Mouse (Mus musculus) cerebellum, adult 2 months (tissue): ENCODE results near the gene Unc45b. TPM values are rescaled to one million over a fixed set of nuclear protein-coding genes. Genes with fewer than 3 reads are reported as not detected.

Experiments used
- DNase-seq, 2 experiments: peaks; one replicate each; pipeline ENCODE4 v3.0.0; 2021
- H3K27ac ChIP-seq: fragments of 200-500 bp; 2 replicates; pipeline ENCODE4 v1.5.1; 2012; ENCODE audit warnings: low read length, control low read depth, inconsistent platforms; ENCODE audit not compliant: insufficient read depth
- H3K27me3 ChIP-seq: fragments of 200-500 bp; 2 replicates; pipeline ENCODE4 v1.6.1; 2012; ENCODE audit warnings: inconsistent platforms, mild to moderate bottlenecking, low read length, moderate library complexity; ENCODE audit not compliant: control insufficient read depth, insufficient read depth
- H3K4me1 ChIP-seq: fragments of 200-500 bp; 2 replicates; pipeline ENCODE4 v1.6.1; 2011; ENCODE audit warnings: low read length; ENCODE audit not compliant: control insufficient read depth, insufficient read depth
- H3K4me3 ChIP-seq: fragments of 200-500 bp; replicated peaks from 2 replicates; pipeline ENCODE3; 2011; ENCODE audit warnings: mild to moderate bottlenecking, low read depth, low read length, control low read depth; ENCODE audit not compliant: insufficient read depth
- CTCF ChIP-seq: fragments of 200-500 bp; IDR thresholded peaks from 2 replicates; pipeline ENCODE4 v1.5.1; 2011; ENCODE audit warnings: low read depth, mild to moderate bottlenecking, control low read depth, low read length, moderate library complexity, borderline replicate concordance; ENCODE audit not compliant: insufficient read depth
- POLR2A ChIP-seq: fragments of 200-500 bp; IDR thresholded peaks from 2 replicates; pipeline ENCODE4 v1.6.1; 2011; ENCODE audit warnings: low read length, control low read depth, borderline replicate concordance; ENCODE audit not compliant: insufficient read depth
- WGBS: fragments of 180-500 bp; shearing (Covaris S2); methylation state at CpG from one replicate; pipeline ENCODE4 v1.1.7; 2018; 5-methylcytosine and 5-hydroxymethylcytosine counted together
- polyA plus RNA-seq: library from polyadenylated mRNA; depleted of rRNA; stranded (reverse); fragments of >200 nt; gene quantifications from 2 replicates; pipeline ENCODE4 v1.2.3, GENCODE M21; 2012

Unc45b gene
- polyA plus RNA-seq, 1 experiment: 1.9 TPM

DNA sequence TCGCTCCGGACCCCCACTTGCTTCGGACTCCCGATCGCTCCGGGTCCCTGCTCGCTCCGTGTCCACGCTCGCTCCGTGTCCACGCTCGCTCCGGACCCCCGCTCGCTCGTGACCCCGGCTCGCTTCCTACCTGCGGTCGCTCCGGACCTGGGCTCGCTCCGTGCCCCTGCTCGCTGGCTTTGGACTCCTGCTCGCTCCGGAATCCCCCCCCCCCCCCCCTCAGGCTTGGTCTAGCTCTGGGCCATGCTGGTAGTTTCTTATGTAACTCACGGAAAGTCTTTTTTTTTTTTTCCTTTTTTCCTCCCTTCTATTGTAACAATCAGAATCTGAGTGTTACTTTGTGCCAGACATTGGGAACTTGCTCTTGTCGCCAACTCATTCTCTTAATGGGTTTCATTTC lies 22.8 kb downstream of the Unc45b start:
- no peaks in the 10 kb centered on the region; the same call in 1 of the 2 replicates for H3K27me3 ChIP-seq
- peaks cover 5% of the 10 kb centered on the region for H3K4me1 ChIP-seq
- 2% methylated on average over 29 of the region's 29 CpGs for WGBS
- H3K27ac ChIP-seq: no peak overlapping the region
- no peak for DNase-seq
- peak overlapping the region; percentile 40 for H3K4me3 ChIP-seq
- TF ChIP-seq POLR2A (no peak), CTCF (no peak)

- Histone ChIP-seq H3K4me3 (no peak overlapping the region), H3K27me3 (no peaks in the 10 kb centered on the region), H3K27ac (no peak overlapping the region), H3K4me1 (no peaks in the 10 kb centered on the region)
- WGBS: 52% methylated on average over 6 of the region's 6 CpGs
- DNase-seq: no peak
- TF ChIP-seq CTCF (no peak), POLR2A (no peak)
These were observed 33.0 kb downstream of the Unc45b start for GRCm38 (mm10) chr11:82943336-82943735.

- Histone ChIP-seq H3K27me3 (no peaks in the 10 kb centered on the region), H3K4me1 (no peaks in the 10 kb centered on the region), H3K4me3 (no peak overlapping the region), H3K27ac (no peak overlapping the region)
- WGBS: 69% methylated on average over 2 of the region's 2 CpGs
- TF ChIP-seq CTCF: no peak
- TF ChIP-seq POLR2A: no peak
- no peak for DNase-seq
These were observed 35.3 kb downstream of the Unc45b start for GRCm38 (mm10) chr11:82945636-82946035.

GRCm38 (mm10) chr11:82947457-82947856 lies 37.1 kb downstream of the Unc45b start:
- DNase-seq: no peak
- Histone ChIP-seq H3K4me3 (no peak overlapping the region), H3K27me3 (no peaks in the 10 kb centered on the region; the same call in 1 of the 2 replicates), H3K4me1 (no peaks in the 10 kb centered on the region), H3K27ac (no peak overlapping the region)
- 54% methylated on average over 4 of the region's 4 CpGs for WGBS
- no peak for TF ChIP-seq POLR2A
- no peak for TF ChIP-seq CTCF

GRCm38 (mm10) chr11:82949036-82949435 lies 38.7 kb downstream of the Unc45b start:
- H3K4me1 ChIP-seq: no peaks in the 10 kb centered on the region
- TF ChIP-seq POLR2A (no peak), CTCF (no peak)
- DNase-seq: no peak
- WGBS: 69% methylated on average over 9 of the region's 9 CpGs
- no peaks in the 10 kb centered on the region; the same call in 1 of the 2 replicates for H3K27me3 ChIP-seq
- H3K4me3 ChIP-seq: no peak overlapping the region
- no peak overlapping the region for H3K27ac ChIP-seq

GRCm38 (mm10) chr11:82950736-82951481 lies 40.6 kb downstream of the Unc45b start, which contains the start of gene Slfn5:
TSS of gene Slfn5 (plus strand) at chr11:82951349.
- TF ChIP-seq CTCF (no peak), POLR2A (no peak)
- DNase-seq: no peak
- H3K27ac ChIP-seq: 0 out of 2 replicates have a peak within 1 kb of the TSS, but pooled peaks have one; percentile 13
- 11% methylated on average over 10 of the region's 10 CpGs for WGBS
- no peaks in the 10 kb centered on the region for H3K4me1 ChIP-seq
- H3K4me3 ChIP-seq: no peak within 1 kb of the TSS
- H3K27me3 ChIP-seq: no peaks in the 10 kb centered on the region; the same call in 1 of the 2 replicates

DNA sequence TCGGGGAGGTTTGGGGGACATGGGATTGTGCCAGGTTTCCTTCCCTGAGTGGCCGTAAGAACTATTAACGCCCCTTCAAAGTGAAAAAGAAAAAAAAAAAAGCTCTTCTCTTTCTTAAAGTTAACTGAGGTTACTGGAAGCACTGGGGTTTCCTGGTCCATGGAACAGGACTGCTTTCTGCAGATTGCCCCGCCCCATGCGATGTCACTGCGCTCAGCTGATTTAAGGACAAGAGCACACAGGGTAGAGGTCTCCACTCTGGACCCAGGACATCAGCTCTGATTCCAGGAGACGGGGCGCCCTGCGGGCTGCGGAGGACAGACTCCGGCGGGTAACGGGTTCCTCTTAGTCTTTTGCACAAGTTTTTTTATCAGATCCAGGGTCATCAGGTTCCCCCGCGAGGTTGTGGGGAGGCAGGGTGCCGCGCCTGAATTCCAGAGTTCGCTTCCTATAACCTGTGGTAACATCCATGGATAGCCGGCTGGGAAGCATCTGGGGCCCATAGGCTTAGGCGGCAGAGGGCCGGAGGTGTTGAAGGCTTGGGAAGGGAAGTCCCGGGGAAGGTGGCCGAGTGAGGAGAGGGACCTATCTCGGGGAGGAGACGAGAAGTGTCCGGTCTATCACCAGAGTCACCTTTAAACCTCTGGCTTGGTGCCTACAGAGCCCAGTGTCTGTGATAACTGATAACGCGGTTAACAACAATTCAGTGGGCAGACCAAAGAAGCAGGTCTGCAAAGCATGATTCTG lies 41.7 kb downstream of the Unc45b start:
- Histone ChIP-seq H3K4me3 (no peak overlapping the region), H3K4me1 (no peaks in the 10 kb centered on the region), H3K27me3 (no peaks in the 10 kb centered on the region; the same call in 1 of the 2 replicates), H3K27ac (no peak overlapping the region)
- no peak for DNase-seq
- 11% methylated on average over 28 of the region's 28 CpGs for WGBS
- no peak for TF ChIP-seq CTCF
- no peak for TF ChIP-seq POLR2A
